Mouse (Mus musculus): Measurements from ENCODE around the gene Adgra3. TPM values are rescaled to one million over a fixed set of nuclear protein-coding genes. Genes with fewer than 3 reads are reported as not detected.
A peak's percentile ranks its signal among the peaks of the same experiment; 100 is the strongest.

Gene Adgra3
- polyA plus RNA-seq, 1 experiment from 2014 or later = 47.8 TPM

DNA sequence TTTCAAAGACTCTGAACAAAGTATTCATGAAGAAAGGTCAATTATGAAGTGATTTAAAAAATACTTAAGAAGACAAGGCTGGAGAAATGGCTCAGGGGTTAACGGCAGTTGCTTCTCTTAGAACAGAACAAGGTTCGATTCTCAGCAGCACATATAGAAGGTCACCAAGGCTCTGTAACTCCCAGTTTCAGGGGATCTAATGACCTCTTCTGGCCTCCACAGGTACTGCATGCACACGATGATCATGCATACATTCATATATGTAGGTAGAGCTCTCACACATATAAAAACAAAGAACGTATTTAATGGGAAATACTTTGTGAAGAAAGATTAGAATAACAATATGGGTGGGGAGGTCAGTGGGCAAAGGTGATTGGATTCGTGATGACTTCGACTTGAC is 56.5 kb downstream of the Adgra3 start:
- no peaks in the 10 kb centered on the region for H3K9me3 ChIP-seq (ENCODE audit: control insufficient read depth, low read length)
- no peak overlapping the region for H3K9ac ChIP-seq (ENCODE audit: low read length)
- ATAC-seq (ENCODE audit: insufficient read depth, low FRiP score, low TSS enrichment) = no peak
- no peaks in the 10 kb centered on the region for H3K27me3 ChIP-seq (ENCODE audit: control insufficient read depth, insufficient read depth, low read length)
- H3K36me3 ChIP-seq (ENCODE audit: control insufficient read depth, insufficient read depth, low read length) = no peaks in the 10 kb centered on the region
- 88% methylated on average over 6 of the region's 6 CpGs for WGBS
- no peak overlapping the region for H3K4me3 ChIP-seq (ENCODE audit: low read depth, low read length)
- no peaks in the 10 kb centered on the region for H3K4me1 ChIP-seq (ENCODE audit: control insufficient read depth, insufficient read depth, low read length)
- DNase-seq (ENCODE audit: low spot score) = peak; percentile 21
- H3K27ac ChIP-seq (ENCODE audit: low read depth, low read length) = no peak overlapping the region
- no peak overlapping the region for H3K4me2 ChIP-seq (ENCODE audit: low read depth)

DNA sequence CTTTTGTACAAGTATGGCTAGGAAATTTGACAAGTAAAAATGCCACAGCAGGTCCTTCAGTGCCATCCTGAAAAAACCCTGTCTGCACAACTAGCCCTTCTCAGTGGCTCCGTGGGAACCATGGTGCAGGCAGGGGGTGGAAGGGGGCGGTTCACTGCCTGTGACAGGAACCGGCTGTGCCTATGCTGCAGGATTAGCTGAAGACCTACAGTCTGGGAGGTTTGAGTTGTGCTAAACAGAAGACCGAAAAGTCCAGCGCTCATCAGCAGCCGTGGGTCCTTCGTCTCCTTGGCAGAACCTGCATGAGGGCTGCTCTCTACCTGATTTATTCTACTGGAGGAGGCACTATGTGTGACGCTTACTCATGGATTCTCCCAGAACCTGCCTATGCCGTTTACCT is 59.0 kb downstream of the Adgra3 start:
- Histone ChIP-seq H3K4me2 (ENCODE audit: low read depth) (no peak overlapping the region), H3K36me3 (ENCODE audit: control insufficient read depth, insufficient read depth, low read length) (no peaks in the 10 kb centered on the region), H3K27ac (ENCODE audit: low read depth, low read length) (no peak overlapping the region), H3K9ac (ENCODE audit: low read length) (no peak overlapping the region), H3K4me3 (ENCODE audit: low read depth, low read length) (no peak overlapping the region), H3K27me3 (ENCODE audit: control insufficient read depth, insufficient read depth, low read length) (no peaks in the 10 kb centered on the region), H3K4me1 (ENCODE audit: control insufficient read depth, insufficient read depth, low read length) (no peaks in the 10 kb centered on the region), H3K9me3 (ENCODE audit: control insufficient read depth, low read length) (no peaks in the 10 kb centered on the region)
- ATAC-seq (ENCODE audit: insufficient read depth, low FRiP score, low TSS enrichment) (no peak), DNase-seq (ENCODE audit: low spot score) (no peak)
- 84% methylated on average over 9 of the region's 9 CpGs for WGBS

- no peaks in the 10 kb centered on the region for H3K36me3 ChIP-seq (ENCODE audit: control insufficient read depth, insufficient read depth, low read length)
- H3K4me3 ChIP-seq (ENCODE audit: low read depth, low read length) = no peak overlapping the region
- ATAC-seq (ENCODE audit: insufficient read depth, low FRiP score, low TSS enrichment) = no peak
- no peaks in the 10 kb centered on the region for H3K27me3 ChIP-seq (ENCODE audit: control insufficient read depth, insufficient read depth, low read length)
- DNase-seq (ENCODE audit: low spot score) = no peak
- no peak overlapping the region for H3K9ac ChIP-seq (ENCODE audit: low read length)
- no peak overlapping the region for H3K27ac ChIP-seq (ENCODE audit: low read depth, low read length)
- H3K4me1 ChIP-seq (ENCODE audit: control insufficient read depth, insufficient read depth, low read length) = no peaks in the 10 kb centered on the region
- no peaks in the 10 kb centered on the region for H3K9me3 ChIP-seq (ENCODE audit: control insufficient read depth, low read length)
- H3K4me2 ChIP-seq (ENCODE audit: low read depth) = no peak overlapping the region
- WGBS = 92% methylated on average over 6 of the region's 6 CpGs
Measured at GRCm38 (mm10) chr5:49997019-49997418, 61.8 kb downstream of the Adgra3 start.

- no peaks in the 10 kb centered on the region for H3K9me3 ChIP-seq (ENCODE audit: control insufficient read depth, low read length)
- H3K9ac ChIP-seq (ENCODE audit: low read length) = no peak overlapping the region
- H3K4me1 ChIP-seq (ENCODE audit: control insufficient read depth, insufficient read depth, low read length) = no peaks in the 10 kb centered on the region
- DNase-seq (ENCODE audit: low spot score) = no peak
- no peak overlapping the region for H3K4me3 ChIP-seq (ENCODE audit: low read depth, low read length)
- H3K27me3 ChIP-seq (ENCODE audit: control insufficient read depth, insufficient read depth, low read length) = no peaks in the 10 kb centered on the region
- H3K27ac ChIP-seq (ENCODE audit: low read depth, low read length) = no peak overlapping the region
- WGBS = 80% methylated on average over 11 of the region's 11 CpGs
- ATAC-seq (ENCODE audit: insufficient read depth, low FRiP score, low TSS enrichment) = no peak
- no peak overlapping the region for H3K4me2 ChIP-seq (ENCODE audit: low read depth)
- H3K36me3 ChIP-seq (ENCODE audit: control insufficient read depth, insufficient read depth, low read length) = no peaks in the 10 kb centered on the region
Measured at GRCm38 (mm10) chr5:49996457-49996856, 62.3 kb downstream of the Adgra3 start.

- ATAC-seq (ENCODE audit: insufficient read depth, low FRiP score, low TSS enrichment) = no peak
- Histone ChIP-seq H3K4me1 (ENCODE audit: control insufficient read depth, insufficient read depth, low read length) (no peaks in the 10 kb centered on the region), H3K9ac (ENCODE audit: low read length) (no peak overlapping the region), H3K4me2 (ENCODE audit: low read depth) (no peak overlapping the region), H3K27me3 (ENCODE audit: control insufficient read depth, insufficient read depth, low read length) (no peaks in the 10 kb centered on the region), H3K9me3 (ENCODE audit: control insufficient read depth, low read length) (no peaks in the 10 kb centered on the region), H3K4me3 (ENCODE audit: low read depth, low read length) (no peak overlapping the region), H3K27ac (ENCODE audit: low read depth, low read length) (no peak overlapping the region), H3K36me3 (ENCODE audit: control insufficient read depth, insufficient read depth, low read length) (no peaks in the 10 kb centered on the region)
- 91% methylated on average over 8 of the region's 8 CpGs for WGBS
- DNase-seq (ENCODE audit: low spot score) = no peak
Measured at GRCm38 (mm10) chr5:49990737-49991323, 68.0 kb downstream of the Adgra3 start.

DNA sequence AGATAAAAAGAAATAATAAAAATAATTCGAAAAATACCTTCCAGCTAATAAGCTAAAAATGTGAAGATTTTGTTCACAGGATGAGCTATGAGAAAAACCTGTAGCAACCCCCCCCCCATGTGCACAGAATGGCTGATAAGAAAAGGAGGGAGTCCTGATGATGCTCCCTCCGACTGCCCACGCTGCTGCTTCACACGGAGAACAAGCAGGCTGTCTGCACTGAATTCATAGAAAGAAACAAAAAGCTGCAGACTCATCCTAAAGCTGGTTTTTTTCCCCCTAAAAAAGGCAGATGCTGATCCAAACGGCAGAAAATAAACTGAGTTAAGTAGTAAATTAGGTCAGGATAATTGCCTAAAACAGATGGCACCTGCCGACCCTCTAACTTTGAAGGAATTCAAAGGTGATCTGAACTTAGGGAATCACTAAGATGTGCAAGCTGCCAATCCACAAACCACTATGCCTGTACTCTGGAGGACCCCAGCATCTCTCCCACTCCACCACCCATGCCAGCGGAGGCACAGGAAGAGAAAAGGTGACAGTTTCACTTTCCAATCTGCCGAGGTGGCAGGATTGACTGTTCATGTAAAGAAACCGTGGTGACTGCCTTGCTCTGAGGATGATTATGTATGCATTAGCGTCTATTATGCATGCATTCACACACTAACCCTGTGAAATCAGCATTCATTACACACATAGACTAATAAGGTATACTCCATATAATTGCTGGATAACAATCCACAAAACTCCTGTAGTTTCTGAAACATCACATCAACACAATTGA is 70.6 kb downstream of the Adgra3 start:
- Histone ChIP-seq H3K27ac (ENCODE audit: low read depth, low read length) (no peak overlapping the region), H3K4me3 (ENCODE audit: low read depth, low read length) (no peak overlapping the region), H3K9me3 (ENCODE audit: control insufficient read depth, low read length) (no peaks in the 10 kb centered on the region), H3K4me2 (ENCODE audit: low read depth) (no peak overlapping the region), H3K27me3 (ENCODE audit: control insufficient read depth, insufficient read depth, low read length) (no peaks in the 10 kb centered on the region), H3K9ac (ENCODE audit: low read length) (no peak overlapping the region), H3K4me1 (ENCODE audit: control insufficient read depth, insufficient read depth, low read length) (no peaks in the 10 kb centered on the region), H3K36me3 (ENCODE audit: control insufficient read depth, insufficient read depth, low read length) (peaks cover 2% of the 10 kb centered on the region; the same call in 1 of the 2 replicates)
- DNase-seq (ENCODE audit: low spot score) = no peak
- WGBS = 81% methylated on average over 10 of the region's 10 CpGs
- ATAC-seq (ENCODE audit: insufficient read depth, low FRiP score, low TSS enrichment) = no peak

- H3K4me3 ChIP-seq (ENCODE audit: low read depth, low read length) = no peak overlapping the region
- no peak overlapping the region for H3K9ac ChIP-seq (ENCODE audit: low read length)
- H3K27ac ChIP-seq (ENCODE audit: low read depth, low read length) = no peak overlapping the region
- no peaks in the 10 kb centered on the region for H3K4me1 ChIP-seq (ENCODE audit: control insufficient read depth, insufficient read depth, low read length)
- H3K36me3 ChIP-seq (ENCODE audit: control insufficient read depth, insufficient read depth, low read length) = peaks cover 2% of the 10 kb centered on the region; the same call in 1 of the 2 replicates
- no peaks in the 10 kb centered on the region for H3K9me3 ChIP-seq (ENCODE audit: control insufficient read depth, low read length)
- WGBS = 77% methylated on average over 5 of the region's 5 CpGs
- ATAC-seq (ENCODE audit: insufficient read depth, low FRiP score, low TSS enrichment) = no peak
- H3K27me3 ChIP-seq (ENCODE audit: control insufficient read depth, insufficient read depth, low read length) = no peaks in the 10 kb centered on the region
- no peak for DNase-seq (ENCODE audit: low spot score)
- no peak overlapping the region for H3K4me2 ChIP-seq (ENCODE audit: low read depth)
Measured at GRCm38 (mm10) chr5:49980727-49981126, 78.1 kb downstream of the Adgra3 start.

DNA sequence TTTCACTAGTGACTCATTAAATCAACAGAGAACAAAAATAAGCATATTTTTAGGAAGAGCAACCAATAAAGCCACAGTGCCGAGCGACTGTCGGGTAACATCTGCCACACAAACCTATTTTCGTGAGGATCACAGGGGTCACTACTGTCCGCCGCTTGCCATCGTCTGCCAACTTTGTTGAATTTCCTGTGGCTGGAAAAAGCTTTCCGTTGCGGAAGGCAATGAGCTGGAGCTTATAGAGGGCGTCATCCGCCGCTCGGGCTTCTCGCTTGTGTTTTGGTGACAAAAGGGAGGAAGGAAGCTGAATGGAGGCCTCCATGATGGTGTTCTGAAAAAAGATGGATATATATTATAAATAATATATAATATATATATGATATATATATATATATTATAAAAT is 79.6 kb downstream of the Adgra3 start:
- Histone ChIP-seq H3K9me3 (ENCODE audit: control insufficient read depth, low read length) (no peaks in the 10 kb centered on the region), H3K4me1 (ENCODE audit: control insufficient read depth, insufficient read depth, low read length) (no peaks in the 10 kb centered on the region), H3K9ac (ENCODE audit: low read length) (no peak overlapping the region), H3K4me3 (ENCODE audit: low read depth, low read length) (no peak overlapping the region), H3K4me2 (ENCODE audit: low read depth) (no peak overlapping the region), H3K27me3 (ENCODE audit: control insufficient read depth, insufficient read depth, low read length) (no peaks in the 10 kb centered on the region), H3K27ac (ENCODE audit: low read depth, low read length) (no peak overlapping the region), H3K36me3 (ENCODE audit: control insufficient read depth, insufficient read depth, low read length) (no peaks in the 10 kb centered on the region)
- WGBS = 95% methylated on average over 14 of the region's 14 CpGs
- ATAC-seq (ENCODE audit: insufficient read depth, low FRiP score, low TSS enrichment) = no peak
- DNase-seq (ENCODE audit: low spot score) = no peak

- peak; percentile 65 for DNase-seq (ENCODE audit: low spot score)
- no peak for ATAC-seq (ENCODE audit: insufficient read depth, low FRiP score, low TSS enrichment)
- H3K9me3 ChIP-seq (ENCODE audit: control insufficient read depth, low read length) = no peaks in the 10 kb centered on the region
- H3K36me3 ChIP-seq (ENCODE audit: control insufficient read depth, insufficient read depth, low read length) = no peaks in the 10 kb centered on the region
- H3K4me1 ChIP-seq (ENCODE audit: control insufficient read depth, insufficient read depth, low read length) = no peaks in the 10 kb centered on the region
- 66% methylated on average over 2 of the region's 2 CpGs for WGBS
- no peak overlapping the region for H3K4me2 ChIP-seq (ENCODE audit: low read depth)
- no peak overlapping the region for H3K4me3 ChIP-seq (ENCODE audit: low read depth, low read length)
- no peak overlapping the region for H3K27ac ChIP-seq (ENCODE audit: low read depth, low read length)
- H3K27me3 ChIP-seq (ENCODE audit: control insufficient read depth, insufficient read depth, low read length) = no peaks in the 10 kb centered on the region
- no peak overlapping the region for H3K9ac ChIP-seq (ENCODE audit: low read length)
Measured at GRCm38 (mm10) chr5:49975971-49976370, 82.8 kb downstream of the Adgra3 start.
